Mouse (Mus musculus): ENCODE measurements around the gene Plgrkt.

Gene Plgrkt

DNA sequence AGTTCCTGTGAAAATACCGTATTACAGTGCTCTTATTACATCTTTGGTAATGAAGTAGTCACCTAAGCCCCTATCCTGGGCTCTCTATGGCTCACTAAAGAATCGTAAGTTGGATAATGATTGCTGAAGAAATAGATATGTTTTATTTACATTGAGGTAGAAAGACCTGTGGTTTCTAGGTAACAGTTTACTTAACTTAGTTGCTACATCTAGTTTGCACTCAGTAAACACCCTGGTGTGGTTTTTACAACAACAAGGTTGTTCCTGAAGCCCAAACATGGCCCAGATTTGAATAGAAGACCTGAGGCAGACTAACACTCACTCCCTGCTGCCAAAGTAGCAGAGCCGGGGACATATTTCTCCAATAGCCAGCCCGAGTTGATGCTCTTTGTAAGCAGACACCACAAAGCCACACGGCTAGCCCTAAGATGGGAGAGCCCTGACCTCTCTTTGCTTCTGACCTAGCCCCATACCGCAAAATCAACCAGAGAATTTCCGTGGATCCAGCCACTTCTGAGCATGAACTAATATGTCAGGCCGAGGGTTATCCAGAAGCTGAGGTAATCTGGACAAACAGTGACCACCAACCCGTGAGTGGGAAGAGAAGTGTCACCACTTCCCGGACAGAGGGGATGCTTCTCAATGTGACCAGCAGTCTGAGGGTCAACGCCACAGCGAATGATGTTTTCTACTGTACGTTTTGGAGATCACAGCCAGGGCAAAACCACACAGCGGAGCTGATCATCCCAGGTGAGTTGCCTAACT, 12.8 kb upstream of the Plgrkt start:
- no peak for DNase-seq (ENCODE audit: low read depth, low spot score)

DNA sequence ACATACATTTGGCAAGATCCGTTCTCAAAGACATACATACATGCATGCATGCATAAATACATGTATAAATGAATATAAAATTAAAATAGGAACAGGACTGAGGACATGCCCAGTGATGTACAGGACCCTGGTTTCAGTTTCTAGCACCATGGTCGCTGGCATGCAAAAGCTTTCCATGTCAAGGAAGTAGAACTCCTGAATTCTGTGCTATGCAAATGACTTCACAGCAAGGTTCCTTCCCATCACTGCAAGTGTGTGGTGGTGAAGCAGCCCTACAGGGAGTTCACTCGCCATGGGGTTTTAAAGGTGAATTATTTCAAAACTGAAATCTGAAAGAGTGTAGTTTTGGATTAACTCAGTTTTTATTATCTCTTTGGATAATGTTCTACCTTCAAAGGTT, 9.2 kb upstream of the Plgrkt start:
- no peak for DNase-seq (ENCODE audit: low read depth, low spot score)

DNA sequence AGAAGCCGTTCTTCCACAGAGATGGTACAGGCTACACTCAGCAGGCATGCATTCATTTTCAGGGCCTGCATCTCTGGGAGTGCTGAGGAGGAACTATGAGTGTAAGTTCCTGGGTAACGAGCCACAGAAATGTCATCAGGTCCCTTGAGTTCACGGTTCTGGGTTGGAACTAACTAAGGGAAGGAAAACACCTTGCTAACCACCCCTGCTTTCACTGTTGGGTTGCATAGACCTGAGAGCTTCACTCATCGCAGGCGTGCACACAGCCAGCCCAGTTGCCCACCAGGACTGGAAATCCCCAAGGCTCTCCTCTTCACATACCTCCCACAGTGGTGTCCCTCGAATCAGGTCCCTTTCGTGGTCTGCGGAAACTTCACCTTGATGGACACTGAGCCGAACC, 7.8 kb upstream of the Plgrkt start:
- DNase-seq (ENCODE audit: low read depth, low spot score), result no peak

DNA sequence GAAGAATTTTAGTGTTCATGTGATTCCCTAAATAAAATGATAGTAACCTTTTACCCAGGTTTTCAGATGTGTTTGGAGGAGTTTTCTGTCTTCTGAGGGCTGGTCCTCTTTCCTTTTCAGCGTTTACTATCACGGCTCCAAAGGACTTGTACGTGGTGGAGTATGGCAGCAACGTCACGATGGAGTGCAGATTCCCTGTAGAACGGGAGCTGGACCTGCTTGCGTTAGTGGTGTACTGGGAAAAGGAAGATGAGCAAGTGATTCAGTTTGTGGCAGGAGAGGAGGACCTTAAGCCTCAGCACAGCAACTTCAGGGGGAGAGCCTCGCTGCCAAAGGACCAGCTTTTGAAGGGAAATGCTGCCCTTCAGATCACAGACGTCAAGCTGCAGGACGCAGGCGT, 6.2 kb upstream of the Plgrkt start:
- no peak for DNase-seq (ENCODE audit: low read depth, low spot score)

DNA sequence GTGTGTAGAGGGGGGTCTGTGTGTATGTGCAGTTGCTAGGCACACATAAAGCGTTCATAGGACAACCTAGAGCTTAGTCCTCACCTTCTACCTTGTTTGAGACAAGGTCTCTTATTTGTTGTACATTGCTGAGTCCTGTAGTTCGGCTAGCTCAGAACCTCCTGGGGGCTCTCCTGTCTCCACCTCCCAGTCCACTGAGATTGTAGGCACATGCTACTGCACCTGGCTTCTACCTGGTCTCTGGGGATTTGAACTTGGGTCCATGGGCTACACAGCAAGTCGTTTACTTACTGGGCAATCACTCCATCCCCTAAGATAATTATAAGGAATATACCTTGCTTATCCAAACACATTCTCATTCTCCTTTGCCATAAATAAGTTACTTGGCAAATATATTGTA, 5.4 kb upstream of the Plgrkt start:
- no peak for DNase-seq (ENCODE audit: low read depth, low spot score)

DNA sequence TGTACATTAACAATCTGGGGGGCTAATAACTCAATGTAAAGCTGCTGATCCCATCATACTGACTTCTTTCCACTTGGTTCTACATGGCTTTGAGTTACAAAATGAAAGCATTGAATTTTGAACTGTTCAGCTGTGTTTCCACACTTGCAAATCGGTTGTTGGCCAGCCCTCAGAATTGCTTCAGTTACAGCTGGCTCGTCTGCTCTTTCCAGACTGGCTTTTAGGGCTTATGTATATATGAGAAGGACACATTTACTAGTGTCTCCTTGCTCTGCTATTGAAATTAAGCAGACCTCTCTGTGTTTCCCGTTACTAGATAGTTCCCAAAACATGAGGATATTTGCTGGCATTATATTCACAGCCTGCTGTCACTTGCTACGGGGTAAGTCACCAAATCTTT, 4.9 kb upstream of the Plgrkt start:
- no peak for DNase-seq (ENCODE audit: low read depth, low spot score)

DNA sequence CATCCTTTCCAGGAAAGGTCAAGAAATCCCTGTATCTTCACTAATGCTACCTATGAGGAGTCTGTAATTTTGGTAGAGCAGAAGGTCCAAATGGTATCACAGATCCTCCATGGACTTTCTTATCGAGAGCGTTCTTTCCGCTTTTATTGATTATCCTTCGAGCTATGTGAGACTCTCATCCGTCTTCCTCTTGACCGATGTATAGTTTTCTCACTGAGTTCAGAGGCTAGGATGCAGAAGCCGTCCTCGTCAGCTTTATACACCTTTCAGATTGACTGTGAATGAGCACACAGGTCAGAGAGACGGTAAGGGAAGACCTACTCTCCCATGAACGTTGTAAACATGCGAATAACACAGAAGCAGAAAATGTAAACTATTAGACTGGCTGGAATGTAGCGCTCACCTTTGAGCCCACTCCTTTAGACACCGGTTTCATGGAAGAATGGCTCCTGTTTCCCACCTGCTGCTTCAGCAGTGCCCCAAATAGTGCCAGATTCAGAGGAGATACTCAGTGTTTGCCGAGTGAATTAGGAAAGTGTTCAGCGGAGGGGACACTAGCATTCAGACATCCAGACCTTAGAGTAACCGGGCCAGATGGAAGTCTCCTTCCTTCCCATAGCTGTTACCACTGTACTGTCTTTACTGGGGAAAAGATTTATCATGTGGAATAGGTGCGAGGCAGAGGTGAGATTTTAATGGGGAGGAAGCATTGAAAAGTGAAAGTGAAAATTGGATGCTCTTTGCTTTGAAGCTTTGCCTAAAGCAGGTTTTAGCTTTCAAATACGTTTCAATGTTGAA, 4.3 kb upstream of the Plgrkt start:
- DNase-seq (ENCODE audit: low read depth, low spot score), result peak; percentile 59

DNA sequence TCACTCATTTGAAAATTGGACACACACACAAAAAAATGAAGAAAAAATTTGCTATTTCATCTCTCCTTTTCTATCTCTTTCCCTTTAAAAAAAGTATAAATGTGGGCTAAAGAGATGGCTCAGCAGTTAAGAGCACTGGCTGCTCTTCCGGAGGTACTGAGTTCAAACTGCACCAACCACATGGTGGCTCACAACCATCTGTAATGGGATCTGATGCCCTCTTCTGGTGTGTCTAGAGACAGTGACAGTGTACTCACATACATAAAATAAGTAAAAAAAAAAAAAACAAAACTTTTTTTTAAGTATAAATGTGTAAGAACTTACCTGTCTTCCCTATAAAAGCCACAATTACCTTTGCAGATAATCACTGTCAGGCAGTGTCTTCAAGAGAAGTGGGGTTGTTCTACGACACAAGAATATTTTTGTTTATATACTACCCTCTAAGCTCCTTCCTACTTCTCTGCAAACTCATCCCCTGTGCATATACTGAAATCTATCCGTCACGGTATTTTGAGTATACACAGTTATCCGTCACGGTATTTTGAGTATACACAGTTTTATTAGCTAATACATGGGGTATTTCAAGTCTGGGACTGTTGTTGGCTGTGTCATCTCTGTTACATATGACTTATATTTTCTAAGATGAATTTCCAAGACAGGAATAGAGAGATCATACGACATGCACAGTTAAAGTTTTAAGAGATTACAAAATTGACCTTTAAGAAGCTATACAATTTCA, 3.5 kb upstream of the Plgrkt start:
- no peak for DNase-seq (ENCODE audit: low read depth, low spot score)

DNA sequence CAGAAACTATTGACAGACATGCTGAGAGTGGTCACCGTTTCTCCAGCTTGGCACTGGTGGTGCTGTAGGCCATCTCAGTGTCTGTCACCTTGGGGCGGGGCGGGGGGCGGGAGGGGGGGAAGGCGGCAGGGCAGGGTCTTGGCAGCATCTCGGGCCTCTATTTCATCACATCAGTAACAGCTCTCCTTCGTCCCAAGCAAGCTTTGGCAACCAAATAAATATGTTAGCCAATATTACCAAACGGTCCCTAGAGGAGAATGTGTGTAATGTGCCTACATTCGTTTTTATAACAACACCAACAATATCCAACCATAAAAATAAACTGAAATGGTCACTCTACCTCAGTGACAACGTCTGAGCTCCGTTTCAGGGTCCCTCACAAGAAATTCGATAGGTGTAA, 2.9 kb upstream of the Plgrkt start:
- DNase-seq (ENCODE audit: low read depth, low spot score), result no peak

DNA sequence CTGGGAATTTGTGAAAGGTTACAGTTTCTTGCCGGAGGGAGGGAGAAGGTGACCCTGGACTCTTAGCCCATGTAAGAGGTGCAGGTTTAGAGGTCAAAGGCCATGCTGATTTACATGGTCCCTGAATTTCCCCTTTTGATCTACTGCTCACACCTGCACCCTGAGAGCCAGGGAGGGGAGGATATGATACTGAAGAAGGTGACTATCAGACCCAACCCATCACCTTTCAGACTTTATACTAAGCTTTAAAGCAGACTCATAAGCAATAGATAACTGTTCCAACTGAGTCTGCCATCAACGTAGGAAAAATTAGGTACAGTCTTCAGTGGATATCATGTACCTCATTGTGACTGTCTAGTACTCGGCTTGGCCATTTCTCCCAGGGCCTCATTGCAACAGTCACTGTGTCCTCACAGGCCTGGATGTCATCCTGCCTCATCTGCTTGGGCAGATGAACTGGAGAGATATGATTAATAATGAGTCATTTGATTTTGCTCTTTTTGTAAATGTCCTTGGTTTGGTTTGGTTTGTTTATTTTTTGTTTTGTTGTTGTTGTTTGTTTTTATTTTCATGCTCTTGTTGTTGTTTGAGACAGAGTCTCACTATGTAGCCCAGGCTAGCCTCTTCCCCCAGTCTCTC, 1.6 kb upstream of the Plgrkt start:
- DNase-seq (ENCODE audit: low read depth, low spot score), result no peak

DNA sequence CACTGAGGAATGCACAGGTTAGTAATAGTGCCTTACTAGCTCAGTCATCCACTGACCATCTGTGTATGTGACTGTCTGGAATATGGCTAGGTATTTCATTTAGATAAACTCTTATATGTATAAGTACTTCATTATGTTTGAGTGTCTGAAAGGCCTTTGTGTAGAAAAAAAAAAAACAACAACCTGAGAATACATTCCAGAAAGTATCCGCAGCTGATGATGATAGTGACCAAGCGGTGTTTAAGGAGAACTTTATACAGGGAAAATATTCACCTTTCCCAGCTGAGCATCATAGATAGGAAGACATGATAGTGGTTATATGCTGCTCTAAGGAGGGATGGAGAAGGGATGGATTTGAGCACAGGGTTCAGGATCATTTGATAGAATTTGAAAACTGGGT, 851 bp upstream of the Plgrkt start:
- DNase-seq (ENCODE audit: low read depth, low spot score), result no peak

DNA sequence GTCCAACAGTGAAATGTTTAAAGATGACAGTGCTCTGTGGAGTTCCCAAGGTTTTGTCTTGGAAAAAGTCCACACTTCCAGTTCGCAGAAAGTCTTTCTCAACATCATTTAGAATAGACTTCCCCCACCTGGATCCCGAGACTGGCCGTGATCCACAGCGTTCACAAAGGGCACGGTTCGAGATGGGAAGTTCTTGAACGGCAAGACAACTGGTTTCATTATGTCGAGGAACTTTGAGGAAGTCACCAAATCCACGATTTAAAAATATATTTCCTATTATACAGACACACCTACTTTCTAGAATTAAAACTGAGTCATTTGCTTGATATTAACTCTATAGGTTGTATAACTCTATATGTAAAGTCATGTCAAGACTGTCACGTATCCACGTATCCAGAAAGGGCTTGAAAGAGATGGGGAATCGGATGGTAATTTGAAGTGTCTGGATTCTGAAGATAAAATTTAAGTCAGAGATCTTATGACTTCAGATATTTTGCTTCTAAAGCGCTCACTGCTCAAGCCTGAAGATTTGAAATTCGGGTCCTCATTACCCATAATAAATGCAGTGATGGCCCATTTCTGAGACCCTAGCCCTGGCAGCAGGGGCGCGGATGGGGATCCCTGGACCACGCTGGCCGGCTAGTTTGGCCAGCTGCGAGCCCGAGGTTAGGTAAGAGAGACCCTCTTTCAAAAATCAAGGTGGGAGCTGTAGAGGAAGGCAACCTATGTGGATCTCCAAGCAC, 793 bp downstream of the Plgrkt start:
- no peak for DNase-seq (ENCODE audit: low read depth, low spot score)

DNA sequence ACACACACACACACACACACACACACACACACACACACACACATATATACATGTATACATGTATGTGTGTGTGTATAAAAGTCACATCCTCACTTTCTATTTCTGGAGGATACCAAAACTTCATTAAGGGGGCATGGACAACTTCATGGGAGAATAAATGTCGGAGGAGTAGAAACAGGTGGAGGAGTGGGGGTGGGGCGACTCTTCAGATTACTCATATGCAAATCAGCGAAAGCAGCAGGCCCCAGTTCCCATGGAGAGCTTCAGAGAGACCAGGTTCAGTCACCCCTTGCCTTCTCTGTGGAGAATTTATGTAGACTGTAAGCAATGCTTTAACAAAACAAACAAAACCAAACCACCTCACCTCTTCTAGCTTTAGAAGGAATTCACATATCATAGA, 2.1 kb downstream of the Plgrkt start:
- peak; percentile 76 for DNase-seq (ENCODE audit: low read depth, low spot score)

DNA sequence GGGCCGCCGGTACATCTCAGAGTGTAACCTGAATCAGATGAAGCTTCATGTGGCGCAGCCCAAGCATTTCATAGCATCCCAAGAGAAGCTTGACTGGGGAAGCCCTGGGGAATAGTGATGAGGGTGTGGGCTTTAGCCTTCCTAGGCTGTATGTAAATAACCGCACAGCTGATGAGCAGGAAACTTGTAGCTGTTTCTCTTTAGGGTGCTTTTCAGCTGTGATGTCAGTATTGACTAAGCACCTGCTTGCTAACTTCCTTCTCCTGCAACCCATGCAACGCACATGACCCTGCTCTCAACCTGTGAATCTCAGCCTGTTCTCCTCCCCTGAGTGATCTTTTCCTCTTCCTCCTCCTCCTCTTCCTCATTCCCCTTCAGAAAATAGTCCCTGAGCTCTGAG, 3.1 kb downstream of the Plgrkt start:
- no peak for DNase-seq (ENCODE audit: low read depth, low spot score)

DNA sequence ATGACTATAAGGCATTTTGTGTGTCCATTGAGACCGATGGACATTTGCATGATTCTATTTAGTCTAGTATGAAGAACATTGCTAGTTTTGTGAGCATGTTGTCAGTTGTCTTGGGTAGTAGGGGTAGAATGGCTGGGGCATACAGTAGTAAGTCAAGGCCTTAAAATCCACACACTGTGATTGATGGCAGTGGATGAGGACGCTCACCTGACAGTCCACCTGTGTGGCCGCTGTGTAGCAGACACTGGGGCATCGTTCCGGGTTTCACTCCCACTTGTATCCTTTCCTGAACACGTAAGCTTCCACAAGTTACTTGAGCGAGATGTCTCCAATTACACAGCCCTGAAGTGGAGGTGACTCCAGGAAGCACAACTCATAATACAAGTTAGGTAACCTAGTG, 3.6 kb downstream of the Plgrkt start:
- DNase-seq (ENCODE audit: low read depth, low spot score), result no peak

DNA sequence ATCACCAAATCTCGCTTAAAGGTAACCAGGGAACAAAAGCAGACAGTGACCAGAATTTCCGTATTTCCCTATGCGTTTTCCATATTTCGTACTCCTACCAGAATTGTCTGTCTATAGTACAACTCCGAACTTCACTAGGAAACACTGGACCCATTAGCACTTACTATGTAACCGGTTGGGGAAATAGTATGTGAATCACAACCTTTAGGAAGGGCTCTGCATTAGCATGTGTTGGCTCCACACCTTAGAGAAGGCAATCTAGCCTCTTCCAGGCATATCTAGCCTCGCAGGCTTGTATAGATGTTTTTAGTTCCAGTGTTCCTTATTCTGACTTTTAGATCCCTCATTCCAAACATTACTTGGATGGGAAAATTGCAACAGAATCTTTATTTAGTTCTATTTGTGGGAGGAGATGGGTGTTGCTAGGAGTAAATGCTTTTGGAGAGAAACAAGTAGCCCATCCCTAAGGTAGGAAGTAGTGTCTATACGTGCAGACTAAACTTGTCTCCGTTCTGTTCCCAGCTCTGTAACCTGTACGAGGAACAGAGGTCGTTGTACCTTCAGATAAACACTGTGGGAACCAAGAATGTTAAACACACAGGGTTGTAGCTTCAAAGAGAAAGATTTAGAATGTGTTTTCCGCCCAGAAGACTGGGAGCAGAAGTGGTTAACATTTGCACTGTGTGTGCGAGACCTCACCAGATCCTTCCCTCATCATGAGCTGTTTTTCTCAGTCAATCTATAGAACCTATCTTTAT, 4.8 kb downstream of the Plgrkt start:
- no peak for DNase-seq (ENCODE audit: low read depth, low spot score)

DNA sequence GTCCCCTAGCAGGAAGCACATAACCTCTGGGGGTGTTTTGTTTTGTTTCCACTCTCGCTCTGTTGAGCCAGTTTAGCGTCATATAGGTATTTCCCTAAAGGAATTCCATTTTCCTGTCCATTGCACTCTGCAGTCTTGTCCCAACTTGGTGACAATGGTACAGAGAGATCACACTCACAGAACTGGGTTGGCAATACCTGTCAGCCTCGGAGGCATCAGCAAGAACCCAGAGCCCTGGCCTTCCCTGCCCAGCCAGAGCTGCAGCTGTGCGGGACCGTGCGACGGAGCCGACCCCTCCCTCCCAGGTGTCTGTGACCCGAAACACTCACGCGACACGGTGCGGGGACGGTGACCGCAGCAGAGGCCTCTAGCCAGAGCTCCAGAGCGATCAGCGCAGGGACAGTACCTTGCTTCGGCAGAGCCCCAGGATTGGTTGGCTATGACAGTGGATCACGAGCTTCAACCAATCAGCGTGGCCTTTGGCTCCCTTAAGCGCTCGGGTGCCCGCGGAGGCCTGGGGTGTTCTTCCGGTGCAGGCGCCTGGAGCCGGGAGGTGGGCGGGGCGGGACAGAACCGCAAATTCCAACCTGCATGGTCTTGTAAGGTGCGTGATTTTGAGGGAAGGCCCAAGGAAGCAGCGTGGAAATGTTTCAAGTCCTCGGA, 5.6 kb downstream of the Plgrkt start:
- peak; percentile 94 for DNase-seq (ENCODE audit: low read depth, low spot score)

DNA sequence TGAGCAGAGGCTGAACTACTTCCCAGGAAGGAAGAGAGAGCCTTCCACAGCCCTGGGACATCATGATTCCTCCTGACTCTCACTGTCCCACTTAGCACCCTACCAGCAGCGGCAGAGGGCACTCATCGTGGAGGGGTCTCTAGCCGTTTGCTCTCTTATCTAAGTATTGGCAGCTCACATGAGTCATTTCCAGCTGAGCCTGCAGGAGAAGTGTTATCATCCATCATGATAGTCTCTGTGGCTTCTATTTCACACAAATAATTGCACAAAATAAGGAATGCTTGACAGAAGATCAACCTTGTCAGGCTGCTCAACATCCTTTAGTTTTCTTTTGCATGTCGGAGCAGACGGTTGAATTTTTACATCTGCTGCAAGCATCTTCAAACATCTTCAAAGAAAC, 6.9 kb downstream of the Plgrkt start:
- DNase-seq (ENCODE audit: low read depth, low spot score), result no peak

DNA sequence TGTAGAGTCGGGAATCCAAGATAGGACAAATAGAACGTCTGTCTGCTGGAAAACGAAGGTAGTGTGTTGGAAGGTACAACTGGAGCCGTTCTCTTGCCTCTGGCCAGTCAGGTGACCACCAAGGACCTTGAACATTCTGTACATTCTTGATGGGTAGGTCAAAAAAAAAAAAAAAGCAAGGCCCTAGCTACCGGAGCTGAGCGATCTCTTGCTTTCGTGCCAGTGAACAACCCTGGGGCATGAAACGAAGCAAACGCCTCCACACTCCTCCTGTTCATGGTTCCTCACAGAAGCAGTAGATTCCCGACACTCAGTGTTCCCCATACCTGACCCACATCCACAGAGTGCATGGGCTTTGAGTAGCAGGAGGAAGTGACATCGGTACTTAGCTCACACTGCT, 10.9 kb downstream of the Plgrkt start:
- no peak for DNase-seq (ENCODE audit: low read depth, low spot score)

All from CD4-positive, CD25-positive, alpha-beta regulatory T cell, adult 2 months (primary cell).